Mouse (Mus musculus) neural tube, embryonic 11.5 days (tissue): ENCODE measurements at regions not wholly inside any gene's neighbourhood (a gene's known extent, or its start where the extent isn't known, plus 50 kb on each side); places are given as distances from the start of the nearest gene placed in this dataset.
"Not testable (repeated sequence)": the region's sequence is repeated elsewhere in the genome, so short reads cannot be mapped to it uniquely, and the experiment has no call there.

Source experiments
- ATAC-seq: fragments of 200-750 bp; cut with Nextera tagmentation; 2 replicates; pipeline ENCODE4 v1.8.0; 2017; ENCODE audit warnings: moderate number of reproducible peaks, mild to moderate bottlenecking, moderate TSS enrichment, moderate library complexity; ENCODE audit not compliant: insufficient read depth, low FRiP score, low TSS enrichment
- DNase-seq: peaks from one replicate; pipeline ENCODE4 v3.0.0-alpha.2; 2015; ENCODE audit warnings: low spot score
- H3K27ac ChIP-seq: fragments of 300-500 bp; sonication (generic); 2 replicates; pipeline ENCODE4 v1.5.1; 2014; ENCODE audit warnings: low read depth, mild to moderate bottlenecking, low read length
- H3K27me3 ChIP-seq: fragments of 300-500 bp; sonication (generic); 2 replicates; pipeline ENCODE4 v1.6.1; 2014; ENCODE audit warnings: mild to moderate bottlenecking, low read length, mixed read lengths; ENCODE audit not compliant: control insufficient read depth, insufficient read depth
- H3K36me3 ChIP-seq: fragments of 300-500 bp; sonication (generic); 2 replicates; pipeline ENCODE4 v1.6.1; 2014; ENCODE audit warnings: mild to moderate bottlenecking, low read length, moderate library complexity, mixed read lengths; ENCODE audit not compliant: control insufficient read depth, insufficient read depth
- H3K4me1 ChIP-seq: fragments of 300-500 bp; sonication (generic); 2 replicates; pipeline ENCODE4 v1.6.1; 2014; ENCODE audit warnings: low read length, mixed read lengths; ENCODE audit not compliant: control insufficient read depth, insufficient read depth
- H3K4me2 ChIP-seq: fragments of 300-500 bp; sonication (generic); 2 replicates; pipeline ENCODE4 v1.6.1; 2014; ENCODE audit warnings: low read depth, mild to moderate bottlenecking, moderate library complexity
- H3K4me3 ChIP-seq: fragments of 300-500 bp; sonication (generic); 2 replicates; pipeline ENCODE4 v1.5.1; 2014; ENCODE audit warnings: low read depth, low read length
- H3K9ac ChIP-seq: fragments of 300-500 bp; sonication (generic); 2 replicates; pipeline ENCODE4 v1.6.1; 2014; ENCODE audit warnings: mild to moderate bottlenecking, low read length
- H3K9me3 ChIP-seq: fragments of 300-500 bp; sonication (generic); 2 replicates; pipeline ENCODE4 v1.6.1; 2016; ENCODE audit warnings: low read length; ENCODE audit not compliant: control insufficient read depth
- WGBS: fragments of 180-500 bp; shearing (Covaris S2); extraction: QIAGEN DNeasy Blood & Tissue Kit; methylation state at CpG from one replicate; pipeline ENCODE4 v1.1.7; 2014; 5-methylcytosine and 5-hydroxymethylcytosine counted together

- H3K4me3 ChIP-seq, H3K36me3 ChIP-seq, H3K9me3 ChIP-seq, H3K27me3 ChIP-seq, ATAC-seq, H3K9ac ChIP-seq, H3K4me2 ChIP-seq, H3K4me1 ChIP-seq, DNase-seq, H3K27ac ChIP-seq: not testable (repeated sequence)
- 94% methylated on average over 16 of the region's 16 CpGs for WGBS
Observed at GRCm38 (mm10) chr1:157622156-157622555, 115.6 kb downstream of the Sec16b start.

- no peak overlapping the region for H3K4me3 ChIP-seq
- no peaks in the 10 kb centered on the region for H3K36me3 ChIP-seq
- no peak overlapping the region for H3K4me2 ChIP-seq
- H3K9ac ChIP-seq, result no peak overlapping the region
- no peak for ATAC-seq
- H3K27ac ChIP-seq, result no peak overlapping the region
- WGBS, result 84% methylated on average over 3 of the region's 3 CpGs
- H3K9me3 ChIP-seq, result no peaks in the 10 kb centered on the region
- no peaks in the 10 kb centered on the region for H3K27me3 ChIP-seq
- H3K4me1 ChIP-seq, result no peaks in the 10 kb centered on the region
- no peak for DNase-seq
Observed at GRCm38 (mm10) chr1:157632586-157632985, 126.1 kb downstream of the Sec16b start.

- DNase-seq (no peak), ATAC-seq (no peak)
- 89% methylated on average over 6 of the region's 6 CpGs for WGBS
Observed at GRCm38 (mm10) chr1:157633470-157633869, 126.9 kb downstream of the Sec16b start.

GRCm38 (mm10) chr1:157635776-157636175 is 129.2 kb downstream of the Sec16b start:
- Histone ChIP-seq H3K9me3 (no peaks in the 10 kb centered on the region), H3K4me2 (no peak overlapping the region), H3K27me3 (no peaks in the 10 kb centered on the region), H3K27ac (no peak overlapping the region), H3K4me3 (no peak overlapping the region), H3K4me1 (no peaks in the 10 kb centered on the region), H3K36me3 (no peaks in the 10 kb centered on the region), H3K9ac (no peak overlapping the region)
- ATAC-seq, result no peak
- DNase-seq, result no peak
- WGBS, result 90% methylated on average over 6 of the region's 6 CpGs

More at GRCm38 (mm10) chr1:157633470-157633869, 126.9 kb downstream of the Sec16b start:
- H3K27me3 ChIP-seq, result no peaks in the 10 kb centered on the region
- no peak overlapping the region for H3K4me3 ChIP-seq
- no peak overlapping the region for H3K27ac ChIP-seq
- H3K36me3 ChIP-seq, result no peaks in the 10 kb centered on the region
- H3K9ac ChIP-seq, result no peak overlapping the region
- no peaks in the 10 kb centered on the region for H3K4me1 ChIP-seq
- no peaks in the 10 kb centered on the region for H3K9me3 ChIP-seq
- no peak overlapping the region for H3K4me2 ChIP-seq

GRCm38 (mm10) chr1:157643524-157643923 is 137.0 kb downstream of the Sec16b start:
- H3K9me3 ChIP-seq, result no peaks in the 10 kb centered on the region
- H3K4me3 ChIP-seq, result no peak overlapping the region
- no peak overlapping the region for H3K4me2 ChIP-seq
- H3K9ac ChIP-seq, result no peak overlapping the region
- no peaks in the 10 kb centered on the region for H3K36me3 ChIP-seq
- no peak for DNase-seq
- no peak for ATAC-seq
- no peaks in the 10 kb centered on the region for H3K4me1 ChIP-seq
- no peak overlapping the region for H3K27ac ChIP-seq
- 92% methylated on average over 6 of the region's 6 CpGs for WGBS
- no peaks in the 10 kb centered on the region for H3K27me3 ChIP-seq

- Histone ChIP-seq H3K9ac (no peak overlapping the region), H3K27ac (no peak overlapping the region), H3K27me3 (no peaks in the 10 kb centered on the region), H3K36me3 (no peaks in the 10 kb centered on the region), H3K4me3 (no peak overlapping the region), H3K4me1 (no peaks in the 10 kb centered on the region), H3K9me3 (no peaks in the 10 kb centered on the region), H3K4me2 (no peak overlapping the region)
- 68% methylated on average over 8 of the region's 8 CpGs for WGBS
- DNase-seq (no peak), ATAC-seq (no peak)
Observed at GRCm38 (mm10) chr1:157645682-157646421, 139.3 kb downstream of the Sec16b start.

- WGBS, result 66% methylated on average over 4 of the region's 4 CpGs
- Histone ChIP-seq H3K27me3 (no peaks in the 10 kb centered on the region), H3K4me2 (no peak overlapping the region), H3K27ac (no peak overlapping the region), H3K4me1 (no peaks in the 10 kb centered on the region), H3K4me3 (no peak overlapping the region), H3K36me3 (no peaks in the 10 kb centered on the region), H3K9me3 (no peaks in the 10 kb centered on the region), H3K9ac (no peak overlapping the region)
- ATAC-seq (no peak), DNase-seq (no peak)
Observed at GRCm38 (mm10) chr1:157655446-157655845, 148.9 kb downstream of the Sec16b start.

GRCm38 (mm10) chr1:157669626-157670025 is 163.1 kb downstream of the Sec16b start:
- Histone ChIP-seq H3K36me3 (no peaks in the 10 kb centered on the region), H3K9me3 (no peaks in the 10 kb centered on the region), H3K27me3 (no peaks in the 10 kb centered on the region), H3K27ac (no peak overlapping the region), H3K9ac (no peak overlapping the region), H3K4me1 (no peaks in the 10 kb centered on the region), H3K4me2 (no peak overlapping the region), H3K4me3 (no peak overlapping the region)
- DNase-seq, result no peak
- 89% methylated on average over 6 of the region's 6 CpGs for WGBS
- ATAC-seq, result no peak

- Histone ChIP-seq H3K4me1 (no peaks in the 10 kb centered on the region; the same call in 1 of the 2 replicates), H3K27ac (no peak overlapping the region), H3K36me3 (no peaks in the 10 kb centered on the region), H3K4me3 (no peak overlapping the region), H3K9me3 (no peaks in the 10 kb centered on the region), H3K27me3 (no peaks in the 10 kb centered on the region), H3K9ac (no peak overlapping the region), H3K4me2 (no peak overlapping the region)
- 17% methylated on average over 7 of the region's 7 CpGs for WGBS
- ATAC-seq, result 0 out of 2 replicates have a peak, but pooled peaks have one; percentile 35
- peak; percentile 57 for DNase-seq
Observed at GRCm38 (mm10) chr1:157684356-157684755, 177.8 kb downstream of the Sec16b start.
